Mouse (Mus musculus) gastrocnemius, postnatal 10 days (tissue): Measurements from ENCODE around the gene Syndig1l. TPM values are rescaled to one million over a fixed set of nuclear protein-coding genes. Genes with fewer than 3 reads are reported as not detected.

Experiments
- DNase-seq: peaks from one replicate; pipeline ENCODE4 v3.0.0; 2021; ENCODE audit warnings: mixed read lengths
- total RNA-seq, 2 experiments: library from RNA; stranded (reverse); gene quantifications; 2 replicates each; pipeline ENCODE4 v1.2.3; 2021

The Syndig1l gene
- total RNA-seq, 2 experiments from 2014 or later = not detected

DNA sequence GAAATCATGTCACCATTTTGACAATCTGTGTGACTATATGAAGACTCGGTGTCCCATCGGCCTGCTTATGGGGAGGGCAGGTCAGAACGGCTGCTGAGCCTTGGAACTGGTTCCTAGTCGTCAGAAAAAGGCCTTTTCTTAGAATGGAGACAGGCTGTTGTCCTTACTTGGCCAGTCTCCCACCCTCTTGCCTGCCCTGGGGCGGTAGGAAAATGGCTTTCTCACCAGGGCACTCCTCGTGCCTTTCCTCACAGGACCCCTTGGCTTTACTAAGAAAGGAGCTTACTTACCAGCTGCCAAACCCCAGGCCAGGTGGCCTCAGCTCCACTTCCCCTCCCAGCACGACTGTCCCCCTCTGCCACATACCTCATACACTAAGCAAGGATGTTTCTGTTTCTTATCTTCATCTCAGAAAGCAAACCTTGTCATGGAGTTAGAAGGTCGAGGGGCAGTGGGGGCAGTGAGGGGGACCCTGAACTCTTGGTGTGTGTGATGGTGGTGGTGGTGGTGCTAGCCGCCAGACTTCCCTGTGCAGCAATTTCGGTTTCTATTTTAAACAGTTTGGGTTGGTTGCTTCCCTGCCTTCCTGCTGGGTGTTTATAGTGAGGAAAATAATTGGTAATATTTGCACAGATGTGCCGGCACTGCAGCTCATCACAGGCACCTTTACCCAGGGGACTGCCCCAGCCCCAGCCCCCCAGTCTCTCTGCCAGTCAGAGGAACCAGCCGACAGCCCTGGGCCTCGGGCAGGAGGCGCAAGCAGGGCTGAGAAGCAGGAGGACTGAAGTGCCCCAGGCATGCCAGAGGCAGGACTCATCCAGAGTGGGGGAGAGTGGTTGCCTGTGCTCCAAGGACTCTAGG, 23.7 kb downstream of the Syndig1l start:
- DNase-seq = no peak

GRCm38 (mm10) chr12:84671646-84672045, 27.0 kb downstream of the Syndig1l start:
- DNase-seq = no peak

DNA sequence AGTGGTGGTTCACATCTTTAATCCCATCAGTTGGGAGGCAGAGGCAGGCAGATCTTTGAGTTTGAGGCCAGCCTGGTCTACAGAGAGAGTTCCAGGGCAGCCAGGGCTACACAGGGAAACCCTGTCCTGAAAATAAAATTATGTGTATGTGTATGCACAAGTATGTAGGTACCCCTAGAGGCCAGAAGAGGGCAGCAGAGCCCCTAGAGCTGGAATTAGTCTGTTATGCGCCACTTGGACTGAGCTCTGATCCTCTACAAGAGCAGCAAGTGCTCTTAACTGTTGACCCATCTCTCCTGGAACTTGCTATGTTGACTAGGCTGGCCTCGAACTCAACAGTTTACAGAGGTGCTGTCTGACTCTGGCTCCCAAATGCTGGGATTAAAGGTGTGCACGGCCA, 28.1 kb downstream of the Syndig1l start:
- no peak for DNase-seq

- DNase-seq = peak; percentile 66
Measured at GRCm38 (mm10) chr12:84653912-84654311, 44.7 kb downstream of the Syndig1l start.

- DNase-seq = no peak
Measured at GRCm38 (mm10) chr12:84650234-84650633, 48.4 kb downstream of the Syndig1l start.

GRCm38 (mm10) chr12:84640654-84641053, 58.0 kb downstream of the Syndig1l start, which contains the start of gene Vrtn:
Gene Vrtn (plus strand): TSS chr12:84641019.
- no peak for DNase-seq

DNA sequence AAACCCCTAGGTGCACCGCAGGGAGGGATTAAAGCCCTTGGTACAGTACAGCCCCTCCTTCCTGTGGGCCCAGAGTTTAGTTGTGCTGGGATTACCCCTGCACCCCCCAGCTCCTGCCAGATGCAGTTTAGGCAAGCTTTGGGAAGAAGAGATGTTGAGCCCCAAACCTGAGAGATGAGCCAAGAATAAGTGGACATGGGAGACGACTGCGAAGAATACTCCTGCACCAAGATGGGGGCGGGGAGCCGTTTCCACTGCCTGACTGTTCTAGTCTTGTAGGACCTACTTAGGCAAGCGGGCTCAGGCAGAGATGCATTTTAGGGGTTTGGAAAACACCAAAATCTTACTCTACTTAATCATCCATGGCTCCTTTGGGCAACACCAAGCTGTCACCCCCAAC, 58.4 kb downstream of the Syndig1l start:
- no peak for DNase-seq

DNA sequence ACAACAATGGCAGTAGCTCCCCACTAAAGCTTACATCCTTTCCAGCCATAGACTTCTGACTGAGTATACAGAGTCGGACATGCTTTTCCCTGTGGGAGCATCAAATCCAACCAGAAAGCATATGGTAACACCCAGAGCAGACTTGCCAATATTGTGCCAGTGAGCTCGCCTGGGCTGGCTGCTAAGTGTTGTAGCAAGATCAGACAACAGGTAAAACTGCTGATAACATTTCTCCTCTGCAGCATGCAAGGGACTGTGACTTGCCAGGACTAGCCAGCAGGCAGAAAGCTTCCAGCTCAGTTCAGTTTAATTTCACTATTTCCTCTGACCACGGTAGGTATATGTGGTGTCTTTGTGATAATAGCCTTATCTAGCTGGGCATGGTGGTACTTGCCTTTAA, 66.8 kb downstream of the Syndig1l start:
- no peak for DNase-seq

Other genes starting within 250 kb of the Syndig1l start
- 10 to 100 TPM; 32.1 to 34.1 TPM for gene Aldh6a1, start 247.8 kb downstream of the Syndig1l start, total RNA-seq
- 1 to 10 TPM; 4.9 to 5.6 TPM for gene Lin52, start 247.4 kb downstream of the Syndig1l start, total RNA-seq
- under 1 TPM in 1 of 2 experiments, not detected in 1; 0.07 TPM for gene Vsx2, start 129.1 kb downstream of the Syndig1l start, total RNA-seq
- gene Abcd4, start 81.4 kb downstream of the Syndig1l start, total RNA-seq = 1 to 10 TPM; 4.4 to 5.2 TPM
- gene Vrtn, start 57.8 kb downstream of the Syndig1l start, total RNA-seq = not detected
- gene Npc2, start 74.3 kb upstream of the Syndig1l start, total RNA-seq = 10 to 100 TPM; 23.5 to 32.7 TPM
- gene Isca2, start 74.4 kb upstream of the Syndig1l start, total RNA-seq = 10 to 100 TPM; 48.4 to 50.9 TPM
- 1 to 10 TPM; 1.9 to 2.5 TPM for gene Ltbp2, start 177.7 kb upstream of the Syndig1l start, total RNA-seq